Mouse (Mus musculus): ENCODE measurements around the gene Hoxc6.

The Hoxc6 gene

GRCm38 (mm10) chr15:102990461-102991397, 7.3 kb upstream of the Hoxc6 start, which contains the start of gene Hoxc8:
TSS of gene Hoxc8 (plus strand) at chr15:102990607.
- DNase-seq (ENCODE audit: low read depth, low spot score) = no peak

GRCm38 (mm10) chr15:102991782-102992181, 6.3 kb upstream of the Hoxc6 start:
- DNase-seq (ENCODE audit: low read depth, low spot score) = no peak

DNA sequence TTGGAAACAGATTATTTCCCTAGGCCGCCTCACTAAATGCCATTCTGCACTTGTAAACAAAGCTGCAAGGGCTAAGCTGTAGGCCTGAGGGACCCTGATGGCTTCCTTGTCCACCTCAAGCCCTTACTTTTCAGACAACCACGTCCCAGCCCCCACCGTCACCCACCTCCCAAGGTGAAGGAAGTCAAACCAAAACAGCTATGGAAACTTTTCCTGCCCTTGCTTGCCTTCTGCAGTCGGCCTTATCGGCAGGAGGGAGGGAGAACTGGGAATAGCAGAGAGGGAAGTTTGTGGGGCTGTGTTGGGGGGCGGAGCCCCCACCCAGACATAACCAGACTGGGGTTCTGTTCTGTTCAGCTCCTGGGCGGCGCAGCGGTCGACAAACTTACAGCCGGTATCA, 5.9 kb upstream of the Hoxc6 start:
- DNase-seq (ENCODE audit: low read depth, low spot score) = no peak

DNA sequence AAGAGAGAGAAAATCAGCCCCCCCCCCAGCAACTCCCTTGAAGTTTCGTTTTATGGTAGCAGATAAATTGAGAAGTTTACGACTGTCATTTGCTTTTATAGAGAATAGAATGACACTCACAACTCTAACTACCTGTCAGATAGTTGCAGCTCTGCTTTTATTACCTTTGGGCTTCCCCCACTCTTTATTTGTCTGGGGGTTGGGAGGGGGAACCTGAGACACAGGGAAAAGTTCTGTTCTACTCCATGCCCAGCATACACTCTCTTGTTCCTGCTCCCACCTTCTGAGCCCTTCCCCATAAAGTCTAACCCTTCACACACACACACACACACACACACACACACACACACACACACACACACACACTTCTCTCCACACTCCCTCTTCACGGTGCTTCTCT, 5.2 kb upstream of the Hoxc6 start:
- no peak for DNase-seq (ENCODE audit: low read depth, low spot score)

DNA sequence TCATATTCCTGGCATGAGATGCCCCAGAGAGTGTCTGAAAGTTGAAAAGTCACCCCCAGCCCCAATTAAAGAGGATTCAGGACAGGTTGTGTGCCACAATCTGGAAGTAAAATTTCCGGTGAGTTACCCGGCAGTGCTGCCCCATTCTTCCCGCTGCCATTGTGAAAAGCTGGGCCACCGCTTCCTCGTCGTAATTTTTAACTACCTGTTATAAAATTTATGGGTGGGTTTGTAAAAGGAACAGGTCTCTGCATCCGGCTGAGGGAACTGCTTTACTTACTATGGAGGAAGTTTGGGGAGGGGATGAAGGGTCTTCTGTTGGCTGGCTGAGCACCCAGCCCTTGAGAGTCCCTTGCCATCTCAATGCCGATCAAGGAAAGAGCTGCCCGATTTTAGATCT, 1.5 kb upstream of the Hoxc6 start:
- no peak for DNase-seq (ENCODE audit: low read depth, low spot score)

DNA sequence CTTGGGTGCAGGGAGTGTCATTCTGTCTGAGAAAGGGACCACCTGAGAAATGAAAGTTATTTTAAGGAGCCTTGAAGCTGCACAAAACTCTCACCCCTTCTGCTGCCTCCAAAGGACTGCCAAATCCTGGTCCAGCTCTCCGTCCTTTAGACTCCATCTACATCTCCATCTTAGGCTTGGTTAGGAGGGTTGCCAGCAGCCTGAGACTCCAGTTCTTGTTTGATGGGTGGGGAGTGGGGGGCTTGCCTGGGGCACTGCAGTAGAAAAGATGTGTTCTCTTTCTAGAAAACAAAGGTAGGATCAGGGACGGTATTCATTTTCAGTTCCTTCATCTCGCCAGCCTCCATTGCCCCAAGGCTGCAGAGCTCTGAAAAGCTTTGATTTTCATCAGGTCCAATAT, 626 bp upstream of the Hoxc6 start:
- no peak for DNase-seq (ENCODE audit: low read depth, low spot score)

GRCm38 (mm10) chr15:102998608-102999182, 638 bp downstream of the Hoxc6 start:
- DNase-seq (ENCODE audit: low read depth, low spot score) = no peak

DNA sequence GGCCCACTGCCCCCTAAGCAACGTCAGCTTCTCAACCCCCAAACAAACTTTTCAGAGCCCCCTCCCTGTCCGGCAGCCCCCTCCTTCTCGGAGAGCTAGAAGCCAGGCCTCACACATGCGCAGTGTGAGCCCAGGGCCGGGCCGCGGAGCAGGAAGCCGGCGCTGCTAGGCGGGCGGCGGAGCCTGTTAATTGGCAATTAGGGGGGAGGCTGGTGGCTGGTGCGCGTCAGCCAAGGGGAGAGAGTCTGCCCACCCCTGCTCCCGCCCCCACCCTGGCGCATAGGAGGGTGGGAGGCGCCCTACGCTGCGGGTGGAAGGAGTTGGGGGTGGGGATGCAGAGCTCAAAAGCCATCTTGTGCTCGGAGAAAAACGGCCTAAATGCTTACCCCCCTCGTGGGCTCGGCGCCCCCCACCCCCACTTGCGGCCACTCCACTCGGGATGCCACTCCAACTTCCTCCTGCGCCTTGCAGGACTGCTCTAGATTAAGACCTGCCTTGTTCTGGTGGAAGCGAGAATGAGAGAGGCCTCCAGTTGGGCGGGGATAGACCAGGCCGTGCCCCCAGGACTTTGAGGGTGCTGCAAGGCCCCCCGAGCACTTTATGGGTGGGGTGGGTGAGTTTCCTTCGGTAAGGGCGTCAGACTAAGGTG, 1.2 kb downstream of the Hoxc6 start:
- no peak for DNase-seq (ENCODE audit: low read depth, low spot score)

GRCm38 (mm10) chr15:102999955-103000354, 1.9 kb downstream of the Hoxc6 start:
- no peak for DNase-seq (ENCODE audit: low read depth, low spot score)

DNA sequence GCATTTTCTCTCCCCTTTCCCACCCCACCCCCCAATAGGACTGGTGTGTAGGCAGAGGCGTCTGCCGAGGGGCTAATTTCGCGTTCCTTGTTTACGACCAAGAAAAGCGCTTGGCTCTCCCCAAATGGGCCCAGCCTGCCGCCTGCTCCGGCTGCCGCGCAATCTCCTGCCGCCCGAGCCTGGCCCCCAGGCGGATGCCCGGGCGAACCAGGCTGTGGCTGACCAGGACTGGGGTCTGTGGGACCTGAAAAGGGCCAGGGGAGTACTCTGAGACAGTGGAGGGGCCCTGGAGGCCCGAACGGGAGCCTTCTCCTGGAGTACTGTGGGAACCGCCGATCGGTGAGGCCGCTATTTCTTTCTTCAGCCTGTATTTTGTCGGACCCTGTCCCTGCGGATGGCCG, 2.4 kb downstream of the Hoxc6 start:
- no peak for DNase-seq (ENCODE audit: low read depth, low spot score)

DNA sequence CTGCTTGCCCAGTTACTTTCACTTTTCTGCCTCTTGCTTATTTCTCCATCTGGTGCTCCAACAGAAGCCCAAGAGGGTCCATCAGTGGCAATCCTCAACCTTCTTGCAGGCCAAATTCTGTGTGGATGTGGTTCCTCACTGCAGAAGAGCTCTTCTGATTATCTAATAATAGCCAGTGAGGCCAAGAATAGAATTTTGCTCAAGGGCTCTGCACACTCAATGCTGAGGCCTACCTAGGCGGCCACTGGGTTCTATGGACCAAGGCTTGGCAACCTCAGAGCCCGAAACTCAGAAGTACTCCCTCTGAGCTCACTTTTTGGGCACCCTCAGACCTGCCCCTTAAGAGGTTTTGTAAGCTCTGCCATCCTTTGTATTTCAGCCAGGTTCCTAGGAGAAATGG, 3.3 kb downstream of the Hoxc6 start:
- DNase-seq (ENCODE audit: low read depth, low spot score) = no peak

- no peak for DNase-seq (ENCODE audit: low read depth, low spot score)
Observed at GRCm38 (mm10) chr15:103002156-103002555, 4.1 kb downstream of the Hoxc6 start.

GRCm38 (mm10) chr15:103002821-103003448, 4.9 kb downstream of the Hoxc6 start:
- DNase-seq (ENCODE audit: low read depth, low spot score) = no peak

GRCm38 (mm10) chr15:103005308-103005707, 7.3 kb downstream of the Hoxc6 start:
- no peak for DNase-seq (ENCODE audit: low read depth, low spot score)

GRCm38 (mm10) chr15:103005797-103006196, 7.7 kb downstream of the Hoxc6 start:
- DNase-seq (ENCODE audit: low read depth, low spot score) = no peak

DNA sequence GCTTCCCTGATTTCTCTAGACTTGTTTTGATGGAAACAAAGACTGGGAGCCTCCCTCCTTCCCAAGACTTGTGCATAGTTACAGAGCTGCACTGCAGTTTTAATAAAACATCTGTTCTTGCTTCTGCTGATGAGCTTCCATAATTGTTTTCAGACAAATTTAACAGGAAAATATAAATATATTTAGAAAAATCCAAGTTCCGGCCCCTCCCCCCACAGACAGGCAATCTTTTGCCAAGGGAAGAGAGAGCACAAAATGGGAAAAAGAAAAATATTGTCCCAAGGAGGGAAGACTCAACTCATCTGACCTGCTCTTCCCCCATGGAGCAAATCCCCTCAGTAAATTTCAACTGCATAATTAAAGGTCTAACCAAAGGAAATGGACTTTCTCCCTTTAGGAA, 8.3 kb downstream of the Hoxc6 start:
- no peak for DNase-seq (ENCODE audit: low read depth, low spot score)

- no peak for DNase-seq (ENCODE audit: low read depth, low spot score)
Observed at GRCm38 (mm10) chr15:103009265-103010111, 11.4 kb downstream of the Hoxc6 start.

DNA sequence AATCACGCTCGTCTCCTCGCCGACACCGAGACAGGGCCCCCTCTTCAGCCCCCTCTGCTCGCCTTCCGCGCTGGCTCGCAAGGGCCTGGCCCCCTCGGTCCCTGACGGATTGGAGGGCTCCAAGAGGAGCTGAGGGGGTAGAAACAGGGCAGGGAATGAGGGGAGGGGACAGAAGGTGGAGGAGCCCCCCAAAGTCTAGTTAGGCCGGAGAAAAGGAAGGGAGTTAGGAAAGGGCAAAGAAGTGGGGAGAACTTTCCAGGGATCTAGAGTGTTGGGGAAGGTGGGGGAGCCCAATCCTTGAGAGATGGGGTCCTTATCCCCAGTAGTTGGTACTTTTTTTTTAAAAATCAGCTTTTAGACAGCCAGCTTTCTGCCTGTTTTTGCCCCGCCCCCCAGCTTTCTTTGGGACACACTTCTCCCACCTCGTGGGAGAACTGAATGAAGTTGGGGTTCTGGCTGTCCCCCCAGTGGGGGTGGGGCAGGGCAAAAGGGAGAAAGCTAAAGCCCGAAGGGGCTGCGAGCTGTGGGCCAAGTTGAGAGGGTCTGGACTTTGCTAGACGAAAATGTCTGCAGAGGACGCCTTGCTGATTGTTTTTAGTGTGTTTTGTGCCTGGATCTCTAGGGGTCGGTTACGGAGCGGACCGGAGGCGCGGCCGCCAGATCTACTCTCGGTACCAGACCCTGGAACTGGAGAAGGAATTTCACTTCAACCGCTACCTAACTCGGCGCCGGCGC, 12.2 kb downstream of the Hoxc6 start:
- DNase-seq (ENCODE audit: low read depth, low spot score) = no peak

DNA sequence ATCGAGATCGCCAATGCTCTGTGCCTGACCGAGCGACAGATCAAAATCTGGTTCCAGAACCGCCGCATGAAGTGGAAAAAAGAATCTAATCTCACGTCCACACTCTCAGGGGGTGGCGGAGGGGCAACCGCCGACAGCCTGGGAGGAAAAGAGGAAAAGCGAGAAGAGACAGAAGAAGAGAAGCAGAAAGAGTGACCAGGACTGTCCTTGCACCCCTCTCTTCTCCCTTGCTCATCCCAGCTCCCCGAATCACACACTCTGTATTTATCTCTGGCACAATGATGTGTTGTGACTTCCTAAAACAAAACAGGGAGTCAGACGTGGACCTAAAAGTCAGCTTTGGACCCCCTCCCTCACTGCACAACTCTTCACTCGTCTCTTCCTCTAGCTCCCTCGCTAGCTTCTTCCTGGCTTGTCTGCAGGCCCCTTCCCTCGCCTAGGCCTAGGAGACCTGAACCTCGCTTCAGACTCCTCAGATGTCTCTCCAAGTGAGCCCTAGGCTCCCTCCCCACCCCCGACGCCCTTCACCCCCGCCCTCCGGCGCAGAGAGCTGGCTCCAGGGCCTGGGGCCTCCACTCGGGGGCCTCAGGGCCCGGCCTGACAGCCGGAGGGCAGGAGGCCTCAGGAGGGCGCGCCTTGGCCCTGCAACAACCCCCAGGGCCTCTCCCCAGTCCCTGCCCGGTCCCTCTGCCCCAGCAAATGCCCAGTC, 12.9 kb downstream of the Hoxc6 start:
- DNase-seq (ENCODE audit: low read depth, low spot score) = no peak

- DNase-seq (ENCODE audit: low read depth, low spot score) = no peak
Observed at GRCm38 (mm10) chr15:103011928-103012486, 13.9 kb downstream of the Hoxc6 start.

All from telencephalon, adult 2 months (tissue).